Mouse (Mus musculus): ENCODE data around the gene Fermt2. TPM values are rescaled to one million over a fixed set of nuclear protein-coding genes. Genes with fewer than 3 reads are reported as not detected.

The Fermt2 gene
- polyA plus RNA-seq, 1 experiment from 2014 or later, result 53.5 TPM

GRCm38 (mm10) chr14:45550010-45550647 is 20.2 kb upstream of the Fermt2 start:
- Histone ChIP-seq H3K4me1 (replicated peaks) (no peaks in the 10 kb centered on the region), H3K9me3 (0 out of 2 replicates have a peak, but pooled peaks cover 3% of the 10 kb centered on the region), H3K4me3 (replicated peaks) (no peak overlapping the region), H3K27me3 (no peaks in the 10 kb centered on the region), H3K27ac (no peak overlapping the region), H3K4me2 (replicated peaks) (no peak overlapping the region), H3K9ac (replicated peaks) (no peak overlapping the region), H3K36me3 (no peaks in the 10 kb centered on the region)
- 79% methylated on average over 13 of the region's 13 CpGs for WGBS
- no peak for ATAC-seq

DNA sequence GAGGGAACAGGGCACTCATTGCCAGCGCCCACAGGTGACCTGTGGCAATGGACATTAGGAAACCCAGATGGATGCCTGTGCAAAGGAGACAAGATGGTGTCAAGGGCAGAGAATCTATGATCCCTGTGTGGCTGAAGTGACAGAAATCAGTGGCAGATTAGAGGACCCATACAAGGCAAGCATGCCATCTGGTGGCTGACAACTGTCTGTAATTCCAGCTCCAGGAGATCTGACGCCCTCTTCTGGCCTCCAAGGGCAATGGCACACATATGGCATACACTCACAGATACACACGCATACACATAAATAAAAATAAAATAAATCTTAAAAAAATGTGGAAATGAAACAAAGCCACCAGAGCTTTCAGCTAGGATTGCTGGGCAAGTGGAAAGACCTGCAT is 18.2 kb upstream of the Fermt2 start:
- no peak for ATAC-seq
- Histone ChIP-seq H3K9me3 (0 out of 2 replicates have a peak, but pooled peaks cover 3% of the 10 kb centered on the region), H3K4me2 (replicated peaks) (no peak overlapping the region), H3K4me1 (replicated peaks) (no peaks in the 10 kb centered on the region), H3K4me3 (replicated peaks) (no peak overlapping the region), H3K27ac (no peak overlapping the region), H3K9ac (replicated peaks) (no peak overlapping the region), H3K27me3 (no peaks in the 10 kb centered on the region), H3K36me3 (no peaks in the 10 kb centered on the region)
- 69% methylated on average over 3 of the region's 3 CpGs for WGBS

GRCm38 (mm10) chr14:45544905-45545304 is 15.0 kb upstream of the Fermt2 start:
- H3K27me3 ChIP-seq, result no peaks in the 10 kb centered on the region
- H3K4me2 ChIP-seq (replicated peaks), result no peak overlapping the region
- H3K9ac ChIP-seq (replicated peaks), result no peak overlapping the region
- H3K4me1 ChIP-seq (replicated peaks), result peaks cover 2% of the 10 kb centered on the region; the same call in 1 of the 2 replicates
- 95% methylated on average over 7 of the region's 7 CpGs for WGBS
- H3K27ac ChIP-seq, result no peak overlapping the region
- no peak overlapping the region for H3K4me3 ChIP-seq (replicated peaks)
- 0 out of 2 replicates have a peak, but pooled peaks cover 3% of the 10 kb centered on the region for H3K9me3 ChIP-seq
- no peaks in the 10 kb centered on the region for H3K36me3 ChIP-seq
- ATAC-seq, result no peak

GRCm38 (mm10) chr14:45544026-45544425 is 14.1 kb upstream of the Fermt2 start:
- Histone ChIP-seq H3K27ac (no peak overlapping the region), H3K27me3 (no peaks in the 10 kb centered on the region), H3K4me2 (replicated peaks) (no peak overlapping the region), H3K4me1 (replicated peaks) (peaks cover 6% of the 10 kb centered on the region; the same call in 1 of the 2 replicates), H3K9me3 (0 out of 2 replicates have a peak, but pooled peaks cover 3% of the 10 kb centered on the region), H3K36me3 (no peaks in the 10 kb centered on the region), H3K4me3 (replicated peaks) (no peak overlapping the region), H3K9ac (replicated peaks) (no peak overlapping the region)
- no peak for ATAC-seq
- 73% methylated on average over 5 of the region's 6 CpGs for WGBS

- peak overlapping the region; percentile 48; the same call in 1 of the 2 replicates for H3K27ac ChIP-seq
Observed at GRCm38 (mm10) chr14:45539659-45540468, 9.9 kb upstream of the Fermt2 start.

DNA sequence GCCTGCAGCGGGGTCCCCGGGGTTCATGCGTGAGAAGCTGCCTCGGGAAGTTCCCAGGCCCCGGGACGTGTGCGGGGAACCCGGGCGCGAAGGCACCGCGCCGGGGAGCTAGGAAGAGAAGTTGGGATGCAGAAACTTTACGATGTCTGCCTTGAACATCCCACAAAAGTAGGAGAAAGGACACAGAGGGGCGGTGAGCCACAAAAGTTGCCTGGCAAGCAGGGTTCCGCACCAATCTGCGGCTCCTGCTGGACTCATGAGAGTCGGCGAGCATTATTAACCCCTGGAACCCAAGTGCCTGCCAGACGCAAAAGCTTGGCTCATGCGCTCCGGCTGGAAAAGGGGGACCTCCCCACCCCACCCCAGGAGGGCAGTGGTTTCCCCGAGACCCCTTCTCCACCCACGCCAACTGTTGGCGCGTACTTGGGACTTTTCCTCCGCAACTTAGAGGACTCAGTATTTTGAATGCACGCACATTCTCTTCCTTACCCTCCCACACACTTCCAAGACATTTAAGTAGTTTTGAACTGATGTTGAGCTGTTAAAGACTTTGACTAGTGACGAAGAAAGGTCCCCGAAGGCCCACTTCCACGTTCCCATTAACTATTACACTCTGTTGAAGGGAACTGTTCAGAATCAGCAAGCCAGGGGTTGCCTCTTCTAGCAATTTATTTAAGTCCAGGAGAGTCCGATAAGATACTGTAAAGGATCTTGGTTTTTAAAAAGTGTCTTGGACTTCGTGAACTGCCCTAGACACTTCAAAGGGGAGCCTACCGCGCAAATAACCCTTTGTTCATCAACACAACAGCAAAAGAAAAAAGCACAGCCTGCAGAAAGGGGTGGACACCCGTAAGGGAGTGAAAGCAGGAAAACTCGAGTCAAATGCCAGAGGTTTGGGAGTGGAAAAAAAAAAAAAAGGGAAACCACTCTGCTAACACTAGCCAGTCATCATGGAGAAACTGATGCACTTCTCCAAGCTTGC is 737 bp upstream of the Fermt2 start:
- peak overlapping the region; percentile 81 for H3K4me3 ChIP-seq (replicated peaks)
- peak overlapping the region; percentile 88 for H3K9ac ChIP-seq (replicated peaks)
- ATAC-seq, result peak; percentile 49
- H3K27me3 ChIP-seq, result no peaks in the 10 kb centered on the region
- 1% methylated on average over 36 of the region's 37 CpGs for WGBS
- H3K4me2 ChIP-seq (replicated peaks), result peak overlapping the region; percentile 75
- H3K27ac ChIP-seq, result peak overlapping the region; percentile 93
- no peaks in the 10 kb centered on the region for H3K36me3 ChIP-seq
- no peaks in the 10 kb centered on the region for H3K9me3 ChIP-seq
- peaks cover 33% of the 10 kb centered on the region for H3K4me1 ChIP-seq (replicated peaks)

More at GRCm38 (mm10) chr14:45539659-45540468, 9.9 kb upstream of the Fermt2 start:
- peaks cover 6% of the 10 kb centered on the region; the same call in 1 of the 2 replicates for H3K4me1 ChIP-seq (replicated peaks)
- H3K27me3 ChIP-seq, result no peaks in the 10 kb centered on the region
- ATAC-seq, result peak; percentile 63
- WGBS, result 44% methylated on average over 12 of the region's 12 CpGs
- H3K9ac ChIP-seq (replicated peaks), result no peak overlapping the region
- H3K36me3 ChIP-seq, result no peaks in the 10 kb centered on the region
- H3K4me2 ChIP-seq (replicated peaks), result no peak overlapping the region
- no peaks in the 10 kb centered on the region for H3K9me3 ChIP-seq
- no peak overlapping the region for H3K4me3 ChIP-seq (replicated peaks)

- ATAC-seq, result peak; percentile 13; the same call in 1 of the 2 replicates
- Histone ChIP-seq H3K27ac (peak overlapping the region; percentile 93), H3K9me3 (no peaks in the 10 kb centered on the region), H3K4me1 (replicated peaks) (peaks cover 33% of the 10 kb centered on the region), H3K27me3 (no peaks in the 10 kb centered on the region), H3K36me3 (no peaks in the 10 kb centered on the region), H3K4me2 (replicated peaks) (peak overlapping the region; percentile 75), H3K9ac (replicated peaks) (peak overlapping the region; percentile 88), H3K4me3 (replicated peaks) (peak overlapping the region; percentile 81)
- under 1% methylated on average over 13 of the region's 13 CpGs for WGBS
Observed at GRCm38 (mm10) chr14:45528861-45529260, 1.1 kb downstream of the Fermt2 start.

GRCm38 (mm10) chr14:45515771-45516170 is 14.1 kb downstream of the Fermt2 start:
- Histone ChIP-seq H3K36me3 (no peaks in the 10 kb centered on the region), H3K27ac (no peak overlapping the region), H3K4me2 (replicated peaks) (no peak overlapping the region), H3K4me3 (replicated peaks) (no peak overlapping the region), H3K4me1 (replicated peaks) (peaks cover 3% of the 10 kb centered on the region; the same call in 1 of the 2 replicates), H3K9me3 (no peaks in the 10 kb centered on the region), H3K27me3 (no peaks in the 10 kb centered on the region), H3K9ac (replicated peaks) (no peak overlapping the region)
- WGBS, result 84% methylated on average over 11 of the region's 11 CpGs
- no peak for ATAC-seq

- no peak for ATAC-seq
- Histone ChIP-seq H3K27ac (no peak overlapping the region), H3K27me3 (no peaks in the 10 kb centered on the region), H3K36me3 (0 out of 2 replicates have a peak, but pooled peaks cover 1% of the 10 kb centered on the region), H3K9me3 (no peaks in the 10 kb centered on the region), H3K4me1 (replicated peaks) (peaks cover 37% of the 10 kb centered on the region), H3K9ac (replicated peaks) (no peak overlapping the region), H3K4me2 (replicated peaks) (no peak overlapping the region), H3K4me3 (replicated peaks) (no peak overlapping the region)
- WGBS, result 70% methylated on average over 4 of the region's 4 CpGs
Observed at GRCm38 (mm10) chr14:45510787-45511186, 19.1 kb downstream of the Fermt2 start.

- Histone ChIP-seq H3K36me3 (peaks cover 14% of the 10 kb centered on the region; the same call in 1 of the 2 replicates), H3K4me1 (replicated peaks) (peaks cover 34% of the 10 kb centered on the region), H3K9ac (replicated peaks) (peak overlapping the region; percentile 43; the same call in 1 of the 2 replicates), H3K27ac (peak overlapping the region; percentile 36), H3K9me3 (no peaks in the 10 kb centered on the region), H3K4me3 (replicated peaks) (no peak overlapping the region), H3K4me2 (replicated peaks) (no peak overlapping the region), H3K27me3 (no peaks in the 10 kb centered on the region)
- no peak for ATAC-seq
- 62% methylated on average over 4 of the region's 4 CpGs for WGBS
Observed at GRCm38 (mm10) chr14:45507923-45508322, 22.0 kb downstream of the Fermt2 start.

DNA sequence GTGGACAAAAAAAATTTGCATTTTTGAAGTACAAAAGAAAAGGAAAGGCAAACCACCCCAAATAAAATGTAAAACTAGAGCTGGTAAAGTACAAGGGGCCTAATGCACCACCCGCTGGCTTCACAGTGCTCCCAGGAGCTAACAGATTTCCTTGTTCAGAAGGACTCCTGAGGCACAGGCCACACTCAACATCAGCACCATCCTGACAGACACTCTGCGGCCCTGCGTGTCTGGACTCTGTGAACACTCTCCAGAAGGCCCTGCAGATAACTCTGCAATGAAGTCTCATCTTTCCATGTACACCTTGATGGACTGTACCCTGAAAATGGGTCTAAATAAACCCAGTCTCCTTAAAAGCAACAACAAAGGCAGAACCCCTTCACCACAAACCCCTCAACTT is 22.5 kb downstream of the Fermt2 start:
- no peak for ATAC-seq
- Histone ChIP-seq H3K36me3 (peaks cover 17% of the 10 kb centered on the region; the same call in 1 of the 2 replicates), H3K4me3 (replicated peaks) (no peak overlapping the region), H3K4me2 (replicated peaks) (no peak overlapping the region), H3K9me3 (no peaks in the 10 kb centered on the region), H3K9ac (replicated peaks) (no peak overlapping the region; the same call in 1 of the 2 replicates), H3K4me1 (replicated peaks) (peaks cover 34% of the 10 kb centered on the region), H3K27me3 (no peaks in the 10 kb centered on the region), H3K27ac (peak overlapping the region; percentile 41)
- 63% methylated on average over 3 of the region's 3 CpGs for WGBS
